Mouse (Mus musculus) macrophage (primary cell): ENCODE data around the gene Prrc2a. TPM values are rescaled to one million over a fixed set of nuclear protein-coding genes. Genes with fewer than 3 reads are reported as not detected.
A peak's percentile ranks its signal among the peaks of the same experiment; 100 is the strongest.

ENCODE experiments used
- H3K27ac ChIP-seq: fragments of 350-480 bp; formaldehyde crosslinking; 2 replicates; pipeline ENCODE4 v1.9.0; 2021
- H3K36me3 ChIP-seq: fragments of 350-480 bp; formaldehyde crosslinking; 2 replicates; pipeline ENCODE4 v1.9.0; 2021; ENCODE audit errors: inconsistent target
- H3K4me3 ChIP-seq: fragments of 350-480 bp; formaldehyde crosslinking; 2 replicates; pipeline ENCODE4 v1.9.0; 2021; ENCODE audit errors: inconsistent target
- H3K79me2 ChIP-seq: fragments of 350-480 bp; formaldehyde crosslinking; 2 replicates; pipeline ENCODE4 v1.9.0; 2021; ENCODE audit errors: inconsistent target
- WGBS: methylation state at CpG from one replicate; pipeline ENCODE4 v1.1.7; 2026; ENCODE audit warnings: inconsistent platforms; ENCODE audit not compliant: missing documents; 5-methylcytosine and 5-hydroxymethylcytosine counted together
- polyA plus RNA-seq: library from polyadenylated mRNA; stranded (reverse); fragments of 250-400 nt; gene quantifications from 3 replicates; pipeline ENCODE4 v1.2.4, GENCODE M21; 2018; ENCODE audit warnings: inconsistent platforms
- total RNA-seq, 78 experiments: library from RNA; depleted of rRNA; stranded (reverse); fragments of 250-400 nt; gene quantifications; 1 replicate in 9 of 78; 2 replicates in 24 of 78; 3 replicates in 43 of 78; 4 replicates in 2 of 78; pipeline ENCODE4 v1.2.4; 2018; ENCODE audit warnings: inconsistent platforms in 56 of 78

Gene Prrc2a
- 100 to 1,000 TPM; 234 to 685 (median 421) TPM for total RNA-seq (2018; cell fraction: chromatin; rRNA removed)
- total RNA-seq (2018; cell fraction: cytosol; rRNA removed), result 100 to 1,000 TPM; 114 to 219 (median 152) TPM
- total RNA-seq (2018; cell fraction: nucleus; rRNA removed), result 100 to 1,000 TPM; 184 to 306 (median 257) TPM
- 91.3 to 139 TPM (median 124 TPM) in 3 replicates for polyA plus RNA-seq

GRCm38 (mm10) chr17:35164568-35165450, at the start of gene Prrc2a:
Prrc2a (minus strand) TSS chr17:35164897.
- peaks cover 34% of the 10 kb centered on the region for H3K36me3 ChIP-seq
- peak within 1 kb of the TSS; percentile 79 for H3K4me3 ChIP-seq
- H3K79me2 ChIP-seq, result peaks cover 67% of the 10 kb centered on the region
- under 1% methylated on average over 51 of the region's 89 CpGs for WGBS
- H3K27ac ChIP-seq, result peak within 1 kb of the TSS; percentile 83

- H3K4me3 ChIP-seq, result no peak overlapping the region
- WGBS, result 99% methylated on average over 5 of the region's 5 CpGs
- H3K79me2 ChIP-seq, result no peaks in the 10 kb centered on the region
- H3K36me3 ChIP-seq, result no peaks in the 10 kb centered on the region
- H3K27ac ChIP-seq, result no peak overlapping the region
Observed at GRCm38 (mm10) chr17:35213071-35213470, 48.4 kb upstream of the Prrc2a start.

- 63% methylated on average over 3 of the region's 3 CpGs for WGBS
- no peak overlapping the region for H3K4me3 ChIP-seq
- H3K27ac ChIP-seq, result peak overlapping the region; percentile 93
- H3K36me3 ChIP-seq, result no peaks in the 10 kb centered on the region
- no peaks in the 10 kb centered on the region for H3K79me2 ChIP-seq
Observed at GRCm38 (mm10) chr17:35210593-35210992, 45.9 kb upstream of the Prrc2a start.

- Histone ChIP-seq H3K4me3 (peak overlapping the region; percentile 5; the same call in 1 of the 2 replicates), H3K36me3 (no peaks in the 10 kb centered on the region), H3K27ac (peak overlapping the region; percentile 93), H3K79me2 (no peaks in the 10 kb centered on the region)
- WGBS, result 7% methylated on average over 12 of the region's 12 CpGs
Observed at GRCm38 (mm10) chr17:35209785-35210535, 45.3 kb upstream of the Prrc2a start.

GRCm38 (mm10) chr17:35205380-35205769, 40.7 kb upstream of the Prrc2a start:
- H3K36me3 ChIP-seq, result no peaks in the 10 kb centered on the region
- H3K4me3 ChIP-seq, result no peak overlapping the region
- 87% methylated on average over 10 of the region's 10 CpGs for WGBS
- H3K79me2 ChIP-seq, result peaks cover 12% of the 10 kb centered on the region
- no peak overlapping the region for H3K27ac ChIP-seq

- H3K27ac ChIP-seq, result no peak within 1 kb of the TSS
- H3K36me3 ChIP-seq, result peaks cover under 1% of the 10 kb centered on the region; the same call in 1 of the 2 replicates
- no peak within 1 kb of the TSS for H3K4me3 ChIP-seq
- peaks cover 18% of the 10 kb centered on the region for H3K79me2 ChIP-seq
- WGBS, result 87% methylated on average over 17 of the region's 20 CpGs
Observed at GRCm38 (mm10) chr17:35204494-35205379, 40.0 kb upstream of the Prrc2a start, which contains the start of gene Lta. Lta (minus strand) TSS chr17:35205351.

- Histone ChIP-seq H3K79me2 (peaks cover 31% of the 10 kb centered on the region), H3K4me3 (peak overlapping the region; percentile 92; the same call in 1 of the 2 replicates), H3K36me3 (peaks cover 7% of the 10 kb centered on the region; the same call in 1 of the 2 replicates), H3K27ac (peak overlapping the region; percentile 99)
- 87% methylated on average over 4 of the region's 4 CpGs for WGBS
Observed at GRCm38 (mm10) chr17:35202442-35202841, 37.7 kb upstream of the Prrc2a start.

GRCm38 (mm10) chr17:35201787-35202186, 37.1 kb upstream of the Prrc2a start, which contains the start of gene Tnf:
Tnf (minus strand) TSS chr17:35202007.
- peaks cover 31% of the 10 kb centered on the region for H3K79me2 ChIP-seq
- H3K27ac ChIP-seq, result peak within 1 kb of the TSS; percentile 99
- 1% methylated on average over 13 of the region's 13 CpGs for WGBS
- peaks cover 7% of the 10 kb centered on the region; the same call in 1 of the 2 replicates for H3K36me3 ChIP-seq
- H3K4me3 ChIP-seq, result peak within 1 kb of the TSS; percentile 92

- H3K27ac ChIP-seq, result peak overlapping the region; percentile 99
- 0% methylated on average over 11 of the region's 11 CpGs for WGBS
Observed at GRCm38 (mm10) chr17:35201128-35201527, 36.4 kb upstream of the Prrc2a start.

GRCm38 (mm10) chr17:35200398-35200797, 35.7 kb upstream of the Prrc2a start:
- Histone ChIP-seq H3K27ac (peak overlapping the region; percentile 99), H3K36me3 (peaks cover 7% of the 10 kb centered on the region; the same call in 1 of the 2 replicates), H3K4me3 (peak overlapping the region; percentile 92), H3K79me2 (peaks cover 31% of the 10 kb centered on the region)
- 5% methylated on average over 11 of the region's 11 CpGs for WGBS

More at GRCm38 (mm10) chr17:35201128-35201527, 36.4 kb upstream of the Prrc2a start:
- peaks cover 31% of the 10 kb centered on the region for H3K79me2 ChIP-seq
- peaks cover 7% of the 10 kb centered on the region; the same call in 1 of the 2 replicates for H3K36me3 ChIP-seq
- peak overlapping the region; percentile 92 for H3K4me3 ChIP-seq

- H3K4me3 ChIP-seq, result no peak overlapping the region
Observed at GRCm38 (mm10) chr17:35198946-35199345, 34.2 kb upstream of the Prrc2a start.

GRCm38 (mm10) chr17:35198029-35198428, 33.3 kb upstream of the Prrc2a start:
- 86% methylated on average over 6 of the region's 7 CpGs for WGBS
- Histone ChIP-seq H3K4me3 (no peak overlapping the region), H3K36me3 (peaks cover 7% of the 10 kb centered on the region; the same call in 1 of the 2 replicates), H3K27ac (no peak overlapping the region), H3K79me2 (peaks cover 31% of the 10 kb centered on the region)

More at GRCm38 (mm10) chr17:35198946-35199345, 34.2 kb upstream of the Prrc2a start:
- H3K79me2 ChIP-seq, result peaks cover 31% of the 10 kb centered on the region
- WGBS, result 94% methylated on average over 8 of the region's 8 CpGs
- H3K27ac ChIP-seq, result peak overlapping the region; percentile 99; the same call in 1 of the 2 replicates
- peaks cover 7% of the 10 kb centered on the region; the same call in 1 of the 2 replicates for H3K36me3 ChIP-seq

- Histone ChIP-seq H3K27ac (no peak overlapping the region), H3K36me3 (peaks cover 7% of the 10 kb centered on the region; the same call in 1 of the 2 replicates), H3K79me2 (peaks cover 31% of the 10 kb centered on the region), H3K4me3 (no peak overlapping the region)
- WGBS, result 18% methylated on average over 5 of the region's 6 CpGs
Observed at GRCm38 (mm10) chr17:35197126-35197525, 32.4 kb upstream of the Prrc2a start.
